Mouse (Mus musculus) A20 (cell line): ENCODE data around the gene Pskh1.

ENCODE experiments used
- DNase-seq: peaks from one replicate; pipeline ENCODE4 v3.0.0-alpha.2; 2011; ENCODE audit warnings: low read depth, low spot score

Gene Pskh1

GRCm38 (mm10) chr8:105892432-105892831, 7.8 kb upstream of the Pskh1 start:
- DNase-seq = peak; percentile 26

DNA sequence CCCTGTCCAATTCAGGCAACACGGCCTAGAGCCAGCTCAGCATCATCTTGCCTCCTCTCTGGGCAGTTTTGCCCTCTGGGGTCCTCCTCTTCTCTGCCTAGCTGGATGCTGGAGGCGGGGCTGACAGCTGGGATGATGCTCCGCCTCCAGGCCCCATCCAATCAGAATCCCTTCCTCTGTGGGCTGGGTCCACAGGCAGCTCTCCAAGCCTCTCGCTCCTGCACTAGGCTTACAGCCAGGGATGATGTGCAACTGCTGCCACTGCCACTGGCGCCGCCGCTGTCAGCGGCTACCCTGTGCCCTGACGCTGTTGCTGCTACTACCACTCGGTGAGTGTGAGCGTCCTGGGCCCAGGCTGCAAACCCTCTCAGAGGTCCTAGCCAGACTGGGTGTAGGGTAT, 6.9 kb upstream of the Pskh1 start, which contains the start of gene Nrn1l:
TSS of gene Nrn1l (plus strand) at position 229 of the 400 bp plus-strand sequence.
- DNase-seq = peak; percentile 29

- DNase-seq = no peak
Measured at GRCm38 (mm10) chr8:105897801-105898480, 2.3 kb upstream of the Pskh1 start.

DNA sequence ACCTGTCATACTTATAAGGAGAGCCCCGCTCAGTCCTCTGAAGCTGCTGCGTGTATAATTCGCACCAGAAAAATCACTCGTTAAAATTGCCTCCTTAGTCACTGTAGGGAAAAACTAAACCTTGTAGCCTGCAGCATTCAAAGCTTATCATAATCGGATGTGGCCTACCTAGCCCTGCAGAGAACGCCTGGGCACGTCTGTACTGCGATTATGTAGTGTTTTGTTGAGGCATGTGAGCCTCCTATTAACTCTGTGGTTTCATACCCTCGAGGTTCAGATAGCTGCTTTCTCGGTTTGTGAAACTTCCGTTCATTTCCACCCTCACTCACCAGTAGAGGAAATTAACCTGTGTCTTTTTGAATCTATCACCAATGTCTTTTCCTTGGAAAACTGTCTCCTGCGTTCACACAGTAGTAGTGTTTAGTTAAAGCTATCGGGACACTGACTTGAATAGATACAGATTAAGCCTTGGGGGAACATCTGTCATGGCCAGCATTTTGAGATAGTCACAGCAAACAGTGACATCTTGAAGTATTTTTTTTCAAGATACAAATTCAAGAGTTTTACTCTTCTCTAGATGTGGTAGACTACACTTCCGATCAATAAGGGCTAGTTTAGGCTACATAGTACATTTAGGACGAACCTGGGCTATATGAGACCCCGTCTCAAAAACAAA, 838 bp downstream of the Pskh1 start:
- peak; percentile 51 for DNase-seq

DNA sequence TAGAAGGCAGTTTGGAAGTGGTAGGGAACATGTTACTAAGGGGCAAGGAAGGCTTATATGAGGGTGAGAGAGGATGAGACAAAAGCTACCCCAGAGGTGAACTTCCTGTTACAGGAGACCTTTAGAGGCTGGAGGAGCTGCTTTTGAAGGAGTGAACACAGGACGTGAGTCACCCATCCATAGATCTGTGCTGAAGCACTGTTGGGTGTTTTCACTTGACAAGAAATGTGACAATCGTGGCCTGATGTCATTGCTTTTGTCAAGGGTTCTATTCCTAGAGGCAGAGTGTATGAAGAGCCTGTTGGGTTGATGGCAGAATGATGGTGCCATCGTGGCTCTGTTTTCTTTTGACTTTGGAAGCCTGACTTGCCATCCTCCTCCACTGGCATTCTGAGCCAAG, 19.1 kb downstream of the Pskh1 start:
- DNase-seq = no peak

GRCm38 (mm10) chr8:105925123-105925522, 24.9 kb downstream of the Pskh1 start:
- DNase-seq = no peak

DNA sequence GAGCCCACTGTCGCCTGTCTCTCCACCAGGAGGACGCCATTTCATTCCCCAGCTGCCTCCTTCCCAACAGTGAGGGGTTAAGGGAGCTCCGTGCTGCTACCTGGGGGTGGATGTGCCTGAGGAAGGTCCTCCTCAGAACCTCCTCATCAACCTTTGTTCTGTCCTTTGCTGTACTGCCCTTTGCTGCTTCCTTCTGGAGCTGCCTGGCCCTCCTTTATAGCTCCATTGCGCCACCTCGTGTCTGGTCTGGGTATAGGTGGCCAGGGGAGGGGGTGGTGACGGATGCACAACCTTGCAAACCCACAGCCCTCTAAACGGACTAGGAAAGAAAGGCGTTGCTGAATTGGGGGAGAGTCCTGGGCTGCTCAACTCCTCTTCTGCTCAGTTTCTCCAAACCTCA, 30.4 kb downstream of the Pskh1 start:
- peak; percentile 76 for DNase-seq

DNA sequence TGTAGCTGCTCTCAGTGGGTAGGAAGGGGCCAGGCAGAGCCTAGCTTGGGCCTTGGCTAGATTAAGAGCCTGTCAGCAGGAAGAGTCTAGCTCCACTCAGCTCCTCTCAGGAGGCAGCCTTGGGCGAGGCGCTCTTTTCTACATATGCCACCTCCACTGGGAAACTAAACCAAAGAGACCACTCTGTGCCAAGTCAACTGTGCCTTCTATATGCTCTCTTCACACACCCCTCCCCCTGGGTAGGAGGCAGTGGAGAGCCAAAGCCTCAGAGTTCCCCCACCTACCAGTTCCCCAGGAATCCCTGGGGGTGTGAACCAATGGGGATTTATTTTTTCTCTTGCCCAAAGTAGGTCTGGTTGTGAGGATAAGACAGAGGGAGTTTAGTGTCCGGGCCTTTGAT, 31.0 kb downstream of the Pskh1 start:
- DNase-seq = no peak

- no peak for DNase-seq
Measured at GRCm38 (mm10) chr8:105932525-105932924, 32.3 kb downstream of the Pskh1 start.

DNA sequence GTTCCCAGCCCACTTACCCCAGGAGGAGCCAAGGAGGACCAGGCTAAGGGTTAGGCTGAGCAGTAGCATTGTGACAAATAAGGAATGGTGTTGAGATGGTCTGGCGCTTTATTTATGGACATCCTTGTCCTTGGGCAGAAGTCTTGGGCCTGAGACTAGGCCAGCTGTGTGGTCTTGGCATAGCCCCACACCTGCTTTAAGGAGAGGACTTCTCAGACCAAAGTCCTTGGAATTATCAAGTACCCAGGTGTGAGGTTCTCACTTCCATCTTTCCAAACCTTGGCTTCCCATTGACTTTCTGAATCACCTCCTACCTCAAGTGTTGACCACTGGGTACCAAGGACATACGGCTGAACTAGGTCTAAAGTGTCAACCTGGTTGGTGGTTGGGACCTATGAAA, 33.5 kb downstream of the Pskh1 start, which contains the start of gene Ctrl:
TSS of gene Ctrl (minus strand) at position 101 of the 400 bp plus-strand sequence.
- no peak for DNase-seq

GRCm38 (mm10) chr8:105935105-105935504, 34.9 kb downstream of the Pskh1 start:
- no peak for DNase-seq

DNA sequence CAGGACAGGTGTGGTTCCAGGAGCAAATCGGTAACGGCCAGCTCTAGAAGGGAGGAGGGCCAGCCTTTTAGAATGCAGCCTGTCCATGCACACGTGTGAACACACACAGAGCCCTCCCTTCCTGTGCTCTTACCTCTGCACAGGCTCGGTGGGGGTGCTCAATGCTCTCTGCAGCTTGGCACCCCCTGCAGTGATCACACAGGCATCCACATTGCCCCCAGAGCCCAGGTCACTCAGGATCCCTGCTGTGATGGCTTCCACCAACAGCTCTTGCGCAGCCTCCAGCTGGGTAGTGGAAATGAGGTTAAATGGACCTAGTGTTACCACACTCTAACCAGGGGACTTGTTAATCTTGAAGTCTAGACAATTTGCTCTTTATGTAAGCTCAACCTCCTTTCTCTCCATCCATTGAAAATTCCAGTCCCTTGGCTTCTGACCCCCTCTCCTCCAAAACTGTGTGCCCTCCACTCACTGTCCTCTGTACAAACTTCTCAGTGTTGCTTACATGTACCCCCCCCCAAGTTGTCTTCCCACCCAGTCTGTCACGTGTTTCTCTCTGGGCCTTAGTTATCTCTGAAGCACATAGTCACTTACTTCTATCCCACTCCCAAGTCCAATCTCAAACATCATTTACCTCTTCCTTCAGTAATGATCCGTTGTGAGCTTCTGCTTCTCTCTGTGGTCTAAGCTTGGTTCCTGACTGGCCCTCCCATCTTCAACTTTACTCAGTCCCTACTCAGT, 35.8 kb downstream of the Pskh1 start:
- DNase-seq = no peak

DNA sequence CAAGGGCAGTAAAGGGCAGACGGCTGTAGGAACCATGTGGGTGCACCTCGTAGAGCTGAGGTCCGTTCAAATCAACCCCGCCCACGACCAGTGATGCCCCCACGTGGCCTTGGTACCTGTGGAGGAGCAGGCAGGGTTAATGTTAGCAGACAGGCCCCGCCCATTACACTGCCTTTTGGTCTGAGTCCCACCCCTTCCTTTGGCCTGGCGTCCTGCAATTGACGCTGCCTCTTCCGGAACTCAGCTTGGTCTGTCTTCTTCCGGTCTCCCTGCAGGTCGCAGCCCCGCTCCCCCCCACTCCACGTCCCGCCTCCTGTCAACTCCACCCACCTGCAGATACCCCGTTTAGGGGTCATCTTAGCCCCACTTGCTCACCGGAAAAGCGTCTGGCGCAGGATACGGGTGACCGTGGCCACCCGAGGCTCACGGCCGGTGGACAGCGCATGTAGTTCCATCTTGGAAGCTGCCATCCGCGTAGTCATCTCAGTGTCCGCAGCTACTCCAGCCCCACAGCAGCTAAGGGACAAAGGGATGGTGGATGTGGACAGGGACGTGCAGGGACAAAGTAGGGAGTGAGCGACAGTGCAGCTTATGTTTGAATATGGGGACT, 36.7 kb downstream of the Pskh1 start:
- peak; percentile 97 for DNase-seq

- DNase-seq = peak; percentile 86
Measured at GRCm38 (mm10) chr8:105937496-105938305, 37.5 kb downstream of the Pskh1 start.

GRCm38 (mm10) chr8:105938306-105938669, 38.0 kb downstream of the Pskh1 start, which contains the start of gene Psmb10:
TSS of gene Psmb10 (minus strand) at chr8:105938444.
- no peak for DNase-seq

GRCm38 (mm10) chr8:105942026-105942425, 41.8 kb downstream of the Pskh1 start:
- no peak for DNase-seq

DNA sequence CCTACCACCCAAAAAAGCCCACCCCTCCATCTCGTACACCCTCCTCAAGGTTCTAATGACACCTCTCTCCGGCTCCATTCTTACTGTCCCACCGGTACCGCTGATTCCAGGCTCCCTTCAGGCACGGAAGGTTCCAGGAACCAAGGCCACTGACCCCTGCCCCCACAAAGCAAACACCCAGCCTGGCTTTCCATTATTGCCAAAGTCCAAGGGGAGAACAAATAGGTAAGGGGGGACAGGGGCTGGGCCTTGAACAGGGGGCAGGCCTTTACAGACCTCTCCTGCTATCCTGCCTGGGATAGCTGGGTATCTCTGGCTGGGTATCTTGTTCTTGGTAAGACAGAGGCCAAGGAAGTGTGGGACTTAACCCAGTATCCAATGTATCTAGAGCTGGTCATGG, 42.3 kb downstream of the Pskh1 start:
- DNase-seq = no peak

GRCm38 (mm10) chr8:105943321-105943739, 43.1 kb downstream of the Pskh1 start, which contains the start of gene Lcat:
TSS of gene Lcat (minus strand) at chr8:105943382.
- DNase-seq = no peak

- DNase-seq = no peak
Measured at GRCm38 (mm10) chr8:105949350-105949749, 49.1 kb downstream of the Pskh1 start.

DNA sequence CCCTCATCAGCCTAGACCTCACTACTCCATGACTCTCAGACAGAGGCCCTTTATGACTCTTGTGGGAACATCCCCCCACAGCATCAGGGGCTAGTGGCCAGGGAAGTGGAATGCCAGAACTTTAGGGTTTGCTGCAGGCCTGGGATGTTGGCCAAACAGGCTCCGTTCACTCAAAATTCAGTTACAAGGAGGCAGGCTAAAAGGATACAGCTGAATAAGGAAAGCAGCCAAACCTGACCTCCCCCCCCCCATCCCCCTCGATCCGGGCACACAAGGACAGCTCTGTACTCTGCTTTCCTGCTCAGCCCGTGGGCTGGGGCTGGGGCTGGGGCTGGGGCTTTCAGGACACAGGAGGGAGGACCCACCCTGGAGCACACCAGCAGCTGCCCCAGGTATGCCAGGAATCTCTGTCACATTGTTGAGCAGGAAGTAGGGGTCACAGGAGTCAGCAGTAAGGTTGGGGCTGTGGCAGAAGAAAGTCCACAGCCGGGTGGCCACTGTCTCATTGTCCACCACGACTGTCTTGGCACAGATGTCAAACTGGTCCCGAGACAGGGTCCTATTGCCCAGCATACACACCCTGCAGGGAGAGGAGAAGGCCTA, 50.9 kb downstream of the Pskh1 start:
- DNase-seq = no peak

- no peak for DNase-seq
Measured at GRCm38 (mm10) chr8:105956556-105956955, 56.3 kb downstream of the Pskh1 start.
